Mouse (Mus musculus) right cerebral cortex, adult 18-20 months (tissue): ENCODE measurements at regions not wholly inside any gene's neighbourhood (a gene's known extent, or its start where the extent isn't known, plus 50 kb on each side); places are given as distances from the start of the nearest gene placed in this dataset.
A peak's percentile ranks its signal among the peaks of the same experiment; 100 is the strongest.
"Not testable (repeated sequence)": the region's sequence is repeated elsewhere in the genome, so short reads cannot be mapped to it uniquely, and the experiment has no call there.

ENCODE experiments used
- DNase-seq: peaks from one replicate; pipeline ENCODE4 v3.0.0; 2022; ENCODE audit warnings: mixed read lengths

GRCm38 (mm10) chr11:13605152-13605697 lies 993.9 kb upstream of the Pom121l12 start:
- no peak for DNase-seq

- peak; percentile 10 for DNase-seq
Measured at GRCm38 (mm10) chr11:13584726-13585125, 1014.4 kb upstream of the Pom121l12 start.

- no peak for DNase-seq
Measured at GRCm38 (mm10) chr11:13555267-13555666, 1043.8 kb upstream of the Pom121l12 start.

- not testable (repeated sequence) for DNase-seq
Measured at GRCm38 (mm10) chr11:13519618-13520017, 1054.9 kb upstream of the Cobl start.

- DNase-seq, result not testable (repeated sequence)
Measured at GRCm38 (mm10) chr11:13510914-13511313, 1046.2 kb upstream of the Cobl start.

- DNase-seq, result peak; percentile 15
Measured at GRCm38 (mm10) chr11:13485971-13486370, 1021.2 kb upstream of the Cobl start.

- not testable (repeated sequence) for DNase-seq
Measured at GRCm38 (mm10) chr11:13451516-13451915, 986.8 kb upstream of the Cobl start.

GRCm38 (mm10) chr11:13436433-13436832 lies 971.7 kb upstream of the Cobl start:
- DNase-seq, result no peak

- DNase-seq, result not testable (repeated sequence)
Measured at GRCm38 (mm10) chr11:13417881-13418280, 953.1 kb upstream of the Cobl start.
